Mouse (Mus musculus) brain, embryonic 14.5 days (tissue): ENCODE measurements around the gene Fosl2.

Experiments used
- CTCF ChIP-seq: fragments of 200-500 bp; IDR thresholded peaks from 2 replicates; pipeline ENCODE4 v1.5.1; 2012; ENCODE audit warnings: inconsistent platforms, mild to moderate bottlenecking, moderate library complexity, borderline replicate concordance; ENCODE audit not compliant: insufficient read depth, insufficient read length; ENCODE audit errors: extremely low read depth
- POLR2A ChIP-seq: fragments of 200-500 bp; IDR thresholded peaks from 2 replicates; pipeline ENCODE4 v1.6.1; 2012; ENCODE audit warnings: mild to moderate bottlenecking, inconsistent platforms, borderline replicate concordance; ENCODE audit not compliant: poor library complexity, insufficient read depth, insufficient read length, severe bottlenecking; ENCODE audit errors: extremely low read depth

DNA sequence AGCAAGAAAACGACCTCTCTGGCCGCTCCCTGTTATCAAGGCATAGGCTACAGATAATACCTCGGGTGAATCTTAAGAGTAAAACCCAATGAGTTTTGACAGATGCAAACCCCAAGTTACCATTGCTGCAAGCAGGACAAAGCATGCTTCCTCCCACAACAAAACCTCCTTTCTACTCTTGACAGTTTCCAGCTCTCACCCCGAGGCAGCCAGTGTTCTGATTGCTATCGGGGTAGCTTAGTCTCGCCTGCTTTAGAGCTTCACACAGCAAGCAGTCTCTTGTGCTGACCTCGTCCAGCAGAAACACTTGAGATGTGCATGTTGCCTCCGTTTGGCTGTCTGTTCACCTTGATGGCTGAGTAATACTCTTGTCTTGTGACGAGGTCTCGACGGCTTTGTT, 52.1 kb downstream of the Fosl2 start:
- TF ChIP-seq CTCF (no peak), POLR2A (no peak)
